In genomic region chr7:109807616-109808485, GRCm38 (mm10) we compare ENCODE assay signal across 12 mouse cellular contexts. TPM values are rescaled to one million over a fixed set of nuclear protein-coding genes. Genes with fewer than 3 reads are reported as not detected.
DNase-seq lines count a peak whose midpoint lies in the region; ATAC-seq and TF ChIP-seq lines count a peak whose summit lies in the region.
"Had no signal": no experiment of that assay in that cellular context is flagged by ENCODE, and none has a peak within 500 bp of the region (broad histone marks: within the 10 kb centered on the region; RNA-seq: fewer than 3 reads in every experiment).

No protein-coding gene starts in this region.

- H3K27ac ChIP-seq in gastrocnemius, adult 2 months: peak overlapping the region; percentile 48; the same call in 1 of the 2 replicates
- H3K27ac ChIP-seq in heart, embryonic 10.5 days: peak overlapping the region; percentile 38; the same call in 1 of the 2 replicates
- H3K27ac ChIP-seq in forebrain, embryonic 15.5 days (replicated peaks): no peak overlapping the region
- H3K27ac ChIP-seq: hindbrain, embryonic 15.5 days; kidney, embryonic 15.5 days had no signal

- H3K27me3 ChIP-seq in heart, embryonic 10.5 days (ENCODE audit: insufficient read depth, poor library complexity, severe bottlenecking): no peaks in the 10 kb centered on the region
- 0 out of 2 replicates have a peak, but pooled peaks cover 7% of the 10 kb centered on the region for H3K27me3 ChIP-seq in forebrain, embryonic 15.5 days
- H3K27me3 ChIP-seq: hindbrain, embryonic 15.5 days; kidney, embryonic 15.5 days had no signal

- H3K9ac ChIP-seq in forebrain, embryonic 15.5 days (replicated peaks): no peak overlapping the region
- H3K9ac ChIP-seq: hindbrain, embryonic 15.5 days; kidney, embryonic 15.5 days had no signal

- ATAC-seq in megakaryocyte, adult 5-6 weeks (ENCODE audit: poor library complexity, severe bottlenecking): 0 out of 2 replicates have a peak, but pooled peaks have one; percentile 18
- ATAC-seq in forebrain, embryonic 15.5 days (replicated peaks): no peak

- no peaks in the 10 kb centered on the region for H3K9me3 ChIP-seq in heart, embryonic 10.5 days
- H3K9me3 ChIP-seq in forebrain, embryonic 15.5 days: no peaks in the 10 kb centered on the region
- H3K9me3 ChIP-seq: hindbrain, embryonic 15.5 days; kidney, embryonic 15.5 days had no signal

- no peaks in the 10 kb centered on the region for H3K36me3 ChIP-seq in heart, embryonic 10.5 days
- no peaks in the 10 kb centered on the region for H3K36me3 ChIP-seq in forebrain, embryonic 15.5 days
- H3K36me3 ChIP-seq: hindbrain, embryonic 15.5 days; kidney, embryonic 15.5 days had no signal

- H3K4me2 ChIP-seq in forebrain, embryonic 15.5 days (replicated peaks): no peak overlapping the region
- H3K4me2 ChIP-seq: hindbrain, embryonic 15.5 days; kidney, embryonic 15.5 days had no signal

- DNase-seq in gastrocnemius, adult 2 months: no peak
- no peak for DNase-seq in gastrocnemius, postnatal 10 days
- peak; percentile 39 for DNase-seq in cerebellum, adult 8-10 months
- no peak for DNase-seq in heart, embryonic 10.5 days (ENCODE audit: low spot score)
- DNase-seq in left cerebral cortex, adult 18-20 months (ENCODE audit: low spot score in 2 of 2): no peak
- no peak for DNase-seq in thymus, postnatal 25 days
- DNase-seq: lung, postnatal 36 days; midbrain, embryonic 14.5 days had no signal

- 68% methylated on average over 8 of the region's 8 CpGs for WGBS in heart, embryonic 10.5 days
- WGBS in forebrain, embryonic 15.5 days: 79% methylated on average over 8 of the region's 8 CpGs

- intact Hi-C loops in gastrocnemius, adult 2 months (cut with DNase I): no loop called here

- no peak overlapping the region for H3K4me3 ChIP-seq in gastrocnemius, adult 2 months
- no peak overlapping the region for H3K4me3 ChIP-seq in heart, embryonic 10.5 days
- H3K4me3 ChIP-seq in forebrain, embryonic 15.5 days: no peak overlapping the region
- H3K4me3 ChIP-seq: hindbrain, embryonic 15.5 days; kidney, embryonic 15.5 days had no signal

- no peak for TF ChIP-seq CTCF in gastrocnemius, adult 2 months (IDR thresholded peaks at IDR 0.05)

- H3K4me1 ChIP-seq in heart, embryonic 10.5 days: peaks cover 26% of the 10 kb centered on the region
- no peaks in the 10 kb centered on the region for H3K4me1 ChIP-seq in forebrain, embryonic 15.5 days
- H3K4me1 ChIP-seq: hindbrain, embryonic 15.5 days; kidney, embryonic 15.5 days had no signal

RNA-seq across cellular contexts. Expression of gene Nrip3, which starts 26.0 kb away (rescaled TPM):
- not detected for total RNA-seq in gastrocnemius, adult 2 months (2021)
- total RNA-seq in gastrocnemius, postnatal 10 days (2021): under 1 TPM; 0.14 to 0.43 TPM
- 0.24 and 1.3 TPM in 2 replicates for polyA plus RNA-seq in heart, embryonic 10.5 days (2016; fragmentation: Nextera tagmentation; extraction: Ambion mirVana)
- total RNA-seq in megakaryocyte, adult 5-6 weeks (2015): 0.04 TPM in 1 of 2 replicates, not detected in the other
- not detected in 2 replicates for total RNA-seq in megakaryocyte, adult 5-6 weeks (2017)
- total RNA-seq in left cerebral cortex, adult 18-20 months (2021): 10 to 100 TPM; 82.9 to 87.3 TPM
- 6.1 and 6.4 TPM in 2 replicates for polyA plus RNA-seq in forebrain, embryonic 15.5 days (2015; fragmentation: Nextera tagmentation; extraction: Ambion mirVana)

RNA-seq across cellular contexts. Expression of gene Tmem9b, which starts 55.2 kb away (rescaled TPM):
- total RNA-seq in gastrocnemius, adult 2 months (2021): 10 to 100 TPM; 28.1 to 30.4 TPM
- 10 to 100 TPM; 24.7 to 26.9 TPM for total RNA-seq in gastrocnemius, postnatal 10 days (2021)
- 45.9 and 58.4 TPM in 2 replicates for polyA plus RNA-seq in heart, embryonic 10.5 days (2016; fragmentation: Nextera tagmentation; extraction: Ambion mirVana)
- total RNA-seq in megakaryocyte, adult 5-6 weeks (2015): 84.3 and 92.5 TPM in 2 replicates
- total RNA-seq in megakaryocyte, adult 5-6 weeks (2017): 43.8 and 48.8 TPM in 2 replicates
- 10 to 100 TPM; 91.6 to 93.1 TPM for total RNA-seq in left cerebral cortex, adult 18-20 months (2021)
- 91.7 and 95.2 TPM in 2 replicates for polyA plus RNA-seq in forebrain, embryonic 15.5 days (2015; fragmentation: Nextera tagmentation; extraction: Ambion mirVana)

RNA-seq across cellular contexts. Expression of gene Scube2, which starts 57.6 kb away (rescaled TPM):
- 1 to 10 TPM; 1.4 to 3.5 TPM for total RNA-seq in gastrocnemius, adult 2 months (2021)
- total RNA-seq in gastrocnemius, postnatal 10 days (2021): 10 to 100 TPM; 11.5 to 14.2 TPM
- 4.7 and 11.3 TPM in 2 replicates for polyA plus RNA-seq in heart, embryonic 10.5 days (2016; fragmentation: Nextera tagmentation; extraction: Ambion mirVana)
- total RNA-seq in megakaryocyte, adult 5-6 weeks (2015): not detected in 2 replicates
- not detected in 2 replicates for total RNA-seq in megakaryocyte, adult 5-6 weeks (2017)
- total RNA-seq in left cerebral cortex, adult 18-20 months (2021): 1 to 10 TPM in 1 of 2 experiments, under 1 TPM in 1; 0.93 to 1.1 TPM
- 0.79 and 0.92 TPM in 2 replicates for polyA plus RNA-seq in forebrain, embryonic 15.5 days (2015; fragmentation: Nextera tagmentation; extraction: Ambion mirVana)

Comparison
In these comparisons a context has a peak if more than half of its experiments do, and no peak if none do; other contexts are left out.
1. RNA of gene Nrip3, which starts 26.0 kb away (total RNA-seq): 82.9 to 87.3 TPM in left cerebral cortex, adult 18-20 months; 0.14 to 0.43 TPM in gastrocnemius, postnatal 10 days, 0.04 TPM in megakaryocyte, adult 5-6 weeks and not detected in gastrocnemius, adult 2 months; every median in the first group is over 10 times any median in the second.